13 mouse cellular contexts compared by ENCODE assay signal in the genomic region with DNA sequence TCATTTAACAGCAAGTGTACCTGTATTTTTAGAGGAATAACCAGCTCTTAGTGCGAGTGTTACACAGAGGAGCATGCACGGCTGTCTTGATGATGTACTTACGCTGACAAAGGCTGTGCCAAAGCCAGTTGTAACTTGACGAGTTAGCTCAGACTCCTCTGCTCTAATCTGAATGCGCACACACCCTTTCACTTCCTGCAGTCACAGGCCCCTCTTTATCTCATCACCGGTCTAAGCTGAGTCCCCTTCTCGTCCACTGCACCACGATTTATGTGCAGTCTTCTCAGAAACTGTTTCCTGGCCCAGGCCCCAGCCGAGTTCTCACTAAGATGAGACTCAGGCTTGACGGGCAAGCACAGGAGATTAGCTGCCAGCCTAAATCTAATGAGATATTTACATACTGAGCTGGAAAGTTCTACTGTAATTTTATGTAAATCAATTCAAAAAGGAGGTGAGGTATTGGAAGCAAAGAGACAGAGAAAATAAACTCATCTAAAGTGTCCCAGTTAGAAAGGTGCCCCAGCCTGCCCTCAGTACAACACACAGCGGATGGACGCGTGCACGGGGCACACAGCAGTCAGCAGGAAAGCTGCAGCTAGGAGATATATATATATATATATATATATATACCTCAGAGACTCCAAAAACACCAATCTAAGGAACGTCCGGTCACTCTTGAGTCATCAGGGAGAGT.
DNase-seq lines count a peak whose midpoint lies in the region; ATAC-seq and TF ChIP-seq lines count a peak whose summit lies in the region.
"Had no signal": no experiment of that assay in that cellular context is flagged by ENCODE, and none has a peak within 500 bp of the region (broad histone marks: within the 10 kb centered on the region; RNA-seq: fewer than 3 reads in every experiment).

No protein-coding gene starts in this region.

- no peak overlapping the region for H3K9ac ChIP-seq in kidney, postnatal 0 days (ENCODE audit: low read depth, low read length)
- H3K9ac ChIP-seq in forebrain, embryonic 16.5 days (replicated peaks; ENCODE audit: low read depth, low read length), result no peak overlapping the region
- H3K9ac ChIP-seq in midbrain, embryonic 11.5 days (ENCODE audit: low read length), result no peak overlapping the region
- H3K9ac ChIP-seq in intestine, embryonic 15.5 days, result no peak overlapping the region
- H3K9ac ChIP-seq: hindbrain, embryonic 15.5 days; lung, embryonic 15.5 days had no signal

- H3K4me1 ChIP-seq in kidney, postnatal 0 days (replicated peaks; ENCODE audit: insufficient read depth, low read length), result no peaks in the 10 kb centered on the region
- H3K4me1 ChIP-seq in forebrain, embryonic 16.5 days (replicated peaks; ENCODE audit: control insufficient read depth, insufficient read depth, low read length), result peaks cover 23% of the 10 kb centered on the region
- peaks cover 27% of the 10 kb centered on the region for H3K4me1 ChIP-seq in midbrain, embryonic 11.5 days (ENCODE audit: control insufficient read depth, insufficient read depth, low read length)
- H3K4me1 ChIP-seq in intestine, embryonic 15.5 days (replicated peaks), result no peaks in the 10 kb centered on the region
- H3K4me1 ChIP-seq: lung, embryonic 15.5 days had no signal

- H3K9me3 ChIP-seq in kidney, postnatal 0 days (replicated peaks; ENCODE audit: low read length), result no peaks in the 10 kb centered on the region
- no peaks in the 10 kb centered on the region for H3K9me3 ChIP-seq in forebrain, embryonic 16.5 days (ENCODE audit: control insufficient read depth, low read length)
- H3K9me3 ChIP-seq in midbrain, embryonic 11.5 days (ENCODE audit: control insufficient read depth, low read length), result no peaks in the 10 kb centered on the region
- no peaks in the 10 kb centered on the region for H3K9me3 ChIP-seq in intestine, embryonic 15.5 days
- H3K9me3 ChIP-seq: hindbrain, embryonic 15.5 days; lung, embryonic 15.5 days had no signal

- H3K4me3 ChIP-seq in kidney, postnatal 0 days (replicated peaks; ENCODE audit: low read depth, low read length), result no peak overlapping the region
- H3K4me3 ChIP-seq in forebrain, embryonic 16.5 days (replicated peaks; ENCODE audit: low read length), result no peak overlapping the region
- no peak overlapping the region for H3K4me3 ChIP-seq in midbrain, embryonic 11.5 days (ENCODE audit: low read depth, low read length)
- no peak overlapping the region for H3K4me3 ChIP-seq in intestine, embryonic 15.5 days (replicated peaks)
- H3K4me3 ChIP-seq: hindbrain, embryonic 15.5 days; lung, embryonic 15.5 days had no signal

- no peaks in the 10 kb centered on the region for H3K27me3 ChIP-seq in kidney, postnatal 0 days (ENCODE audit: insufficient read depth, low read length)
- H3K27me3 ChIP-seq in forebrain, embryonic 16.5 days (replicated peaks; ENCODE audit: control insufficient read depth, insufficient read depth, low read length), result no peaks in the 10 kb centered on the region
- no peaks in the 10 kb centered on the region for H3K27me3 ChIP-seq in midbrain, embryonic 11.5 days (ENCODE audit: control insufficient read depth, insufficient read depth, low read length)
- no peaks in the 10 kb centered on the region for H3K27me3 ChIP-seq in intestine, embryonic 15.5 days (replicated peaks)
- H3K27me3 ChIP-seq: CH12.LX; hindbrain, embryonic 15.5 days; lung, embryonic 15.5 days had no signal

- TF ChIP-seq CTCF in kidney, postnatal 0 days (IDR thresholded peaks at IDR 0.05; ENCODE audit: low read depth), result no peak

- ATAC-seq in kidney, postnatal 0 days (replicated peaks; ENCODE audit: low FRiP score, low read depth), result no peak
- ATAC-seq in forebrain, embryonic 16.5 days, result peak; percentile 36; the same call in 1 of the 2 replicates
- ATAC-seq in midbrain, embryonic 11.5 days (ENCODE audit: low FRiP score), result no peak
- no peak for ATAC-seq in intestine, embryonic 15.5 days

- no peak overlapping the region for H3K27ac ChIP-seq in kidney, postnatal 0 days
- no peak overlapping the region for H3K27ac ChIP-seq in forebrain, embryonic 16.5 days (ENCODE audit: low read length)
- H3K27ac ChIP-seq in midbrain, embryonic 11.5 days (ENCODE audit: low read depth, low read length), result peak overlapping the region; percentile 76; the same call in 1 of the 2 replicates
- H3K27ac ChIP-seq in intestine, embryonic 15.5 days, result no peak overlapping the region
- H3K27ac ChIP-seq: lung, embryonic 15.5 days had no signal

- peak; percentile 6 for DNase-seq in kidney, postnatal 0 days (ENCODE audit: low spot score)
- no peak for DNase-seq in kidney, postnatal 36 days
- DNase-seq in c-Kit-positive CD71-negative TER-119-negative erythroid progenitor cells, embryonic 14.5 days (ENCODE audit: low read depth), result peak; percentile 28
- DNase-seq in midbrain, embryonic 11.5 days (ENCODE audit: low spot score, missing footprints), result peak; percentile 86
- DNase-seq in thymus, postnatal 36 days, result no peak
- no peak for DNase-seq in yolk sac, embryonic 10.5 days (ENCODE audit: low spot score)
- DNase-seq: cerebellum, postnatal 14 days; thymus, postnatal 4 days had no signal

- H3K36me3 ChIP-seq in kidney, postnatal 0 days (ENCODE audit: insufficient read depth, low read length), result 0 out of 2 replicates have a peak, but pooled peaks cover 2% of the 10 kb centered on the region
- H3K36me3 ChIP-seq in forebrain, embryonic 16.5 days (ENCODE audit: control insufficient read depth, insufficient read depth), result peaks cover 2% of the 10 kb centered on the region; the same call in 1 of the 2 replicates
- no peaks in the 10 kb centered on the region; the same call in 1 of the 2 replicates for H3K36me3 ChIP-seq in midbrain, embryonic 11.5 days (ENCODE audit: control insufficient read depth, insufficient read depth, low read length)
- H3K36me3 ChIP-seq in intestine, embryonic 15.5 days, result no peaks in the 10 kb centered on the region; the same call in 1 of the 2 replicates

- 61% methylated on average over 16 of the region's 16 CpGs for WGBS in kidney, postnatal 0 days
- 36% methylated on average over 16 of the region's 16 CpGs for WGBS in forebrain, embryonic 16.5 days
- WGBS in midbrain, embryonic 11.5 days, result 46% methylated on average over 16 of the region's 16 CpGs
- WGBS in intestine, embryonic 15.5 days, result 59% methylated on average over 16 of the region's 16 CpGs

- no peak overlapping the region for H3K4me2 ChIP-seq in kidney, postnatal 0 days (ENCODE audit: low read length)
- no peak overlapping the region; the same call in 1 of the 2 replicates for H3K4me2 ChIP-seq in forebrain, embryonic 16.5 days (ENCODE audit: low read length)
- no peak overlapping the region for H3K4me2 ChIP-seq in midbrain, embryonic 11.5 days
- H3K4me2 ChIP-seq in intestine, embryonic 15.5 days (replicated peaks), result no peak overlapping the region
- H3K4me2 ChIP-seq: hindbrain, embryonic 15.5 days; lung, embryonic 15.5 days had no signal

Comparison
In these comparisons a context has a peak if more than half of its experiments do, and no peak if none do; other contexts are left out.
1. DNase-seq: peak in kidney, postnatal 0 days (single experiment), c-Kit-positive CD71-negative TER-119-negative erythroid progenitor cells, embryonic 14.5 days (single experiment) and midbrain, embryonic 11.5 days (single experiment); none in kidney, postnatal 36 days (0 of 2), thymus, postnatal 36 days (0 of 2) and yolk sac, embryonic 10.5 days (single experiment).